Mouse (Mus musculus) embryo, embryonic 9.5 days (tissue): ENCODE measurements around the gene Zfp330.

Experiments
- DNase-seq: peaks from one replicate; pipeline ENCODE4 v3.0.0-alpha.2; 2017; ENCODE audit errors: extremely low spot score

Gene Zfp330

DNA sequence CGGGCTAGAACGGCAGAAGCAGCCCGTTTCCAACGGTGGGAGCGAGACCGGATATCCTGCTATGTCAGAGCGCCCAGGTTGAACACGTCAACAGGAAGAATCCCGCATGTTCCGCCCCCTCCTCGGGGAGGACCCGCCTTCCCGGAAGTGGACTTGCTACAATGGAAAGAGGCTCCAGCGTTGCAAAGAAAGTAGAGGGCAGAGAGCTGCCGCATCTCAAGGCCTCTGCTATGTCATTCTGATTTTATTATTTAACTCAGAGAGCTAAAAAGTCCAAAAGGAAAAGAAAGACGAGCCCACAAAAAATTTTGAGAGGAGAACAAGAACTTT, at the start of gene Zfp330:
Gene Zfp330, minus strand, starts transcription at position 68 of the 330 bp plus-strand sequence.
- DNase-seq: peak; percentile 89

DNA sequence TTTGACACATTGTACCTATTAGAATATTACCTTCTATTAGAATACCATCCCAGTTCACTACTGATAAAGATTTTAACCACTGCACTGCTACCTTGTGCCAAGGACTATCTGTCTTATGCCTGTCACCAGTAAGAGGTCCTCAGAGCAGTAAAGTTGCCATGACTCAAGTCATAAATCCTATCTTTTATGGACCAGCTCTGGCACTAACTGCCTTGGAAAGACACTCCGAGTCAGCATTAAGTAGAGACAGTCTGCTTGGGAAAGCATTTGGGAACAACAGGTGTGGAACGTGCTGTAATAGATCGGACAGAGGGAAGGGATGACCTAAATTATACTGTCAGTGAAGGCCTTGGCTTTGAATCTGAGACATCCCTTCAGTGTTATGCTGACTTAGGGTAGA, 4.0 kb upstream of the Zfp330 start:
- DNase-seq: no peak

DNA sequence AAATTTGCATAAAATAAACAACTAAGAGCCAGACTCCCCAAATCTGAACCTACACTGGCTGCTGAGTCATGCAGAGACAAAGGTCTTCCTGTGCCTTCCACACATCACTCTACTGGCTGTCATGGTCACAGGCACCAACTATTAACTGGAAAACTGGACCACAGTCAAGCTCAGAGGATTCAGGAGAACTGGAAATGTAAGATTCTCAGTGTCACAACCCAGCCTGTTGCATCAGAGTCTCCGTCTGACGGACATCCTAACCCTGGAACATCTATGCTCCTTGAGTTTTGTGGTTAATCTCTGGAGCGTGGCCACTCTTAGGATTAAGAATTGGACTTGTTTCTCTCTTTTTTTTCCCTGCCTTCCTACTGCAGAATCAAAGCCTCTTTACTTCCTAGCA, 3.4 kb upstream of the Zfp330 start:
- no peak for DNase-seq

DNA sequence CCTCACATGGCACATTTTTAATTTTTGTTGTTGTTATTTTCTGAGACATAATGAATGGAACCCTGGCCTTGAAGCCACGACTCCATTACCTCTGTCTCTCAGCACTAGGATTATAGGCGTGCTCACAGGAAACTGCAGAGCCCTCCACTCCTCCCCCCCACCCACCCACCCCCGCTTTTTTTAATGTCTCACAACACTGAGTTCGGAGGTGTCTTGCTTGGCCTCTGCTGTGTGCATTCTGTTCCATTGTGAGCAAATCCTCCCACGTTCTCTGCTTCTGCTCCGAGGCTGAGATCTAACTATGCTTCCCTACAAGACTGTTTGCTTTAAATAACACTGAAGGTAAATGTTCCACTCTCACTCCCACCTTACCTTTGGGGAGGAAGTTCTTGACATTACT, 522 bp upstream of the Zfp330 start:
- DNase-seq: no peak

DNA sequence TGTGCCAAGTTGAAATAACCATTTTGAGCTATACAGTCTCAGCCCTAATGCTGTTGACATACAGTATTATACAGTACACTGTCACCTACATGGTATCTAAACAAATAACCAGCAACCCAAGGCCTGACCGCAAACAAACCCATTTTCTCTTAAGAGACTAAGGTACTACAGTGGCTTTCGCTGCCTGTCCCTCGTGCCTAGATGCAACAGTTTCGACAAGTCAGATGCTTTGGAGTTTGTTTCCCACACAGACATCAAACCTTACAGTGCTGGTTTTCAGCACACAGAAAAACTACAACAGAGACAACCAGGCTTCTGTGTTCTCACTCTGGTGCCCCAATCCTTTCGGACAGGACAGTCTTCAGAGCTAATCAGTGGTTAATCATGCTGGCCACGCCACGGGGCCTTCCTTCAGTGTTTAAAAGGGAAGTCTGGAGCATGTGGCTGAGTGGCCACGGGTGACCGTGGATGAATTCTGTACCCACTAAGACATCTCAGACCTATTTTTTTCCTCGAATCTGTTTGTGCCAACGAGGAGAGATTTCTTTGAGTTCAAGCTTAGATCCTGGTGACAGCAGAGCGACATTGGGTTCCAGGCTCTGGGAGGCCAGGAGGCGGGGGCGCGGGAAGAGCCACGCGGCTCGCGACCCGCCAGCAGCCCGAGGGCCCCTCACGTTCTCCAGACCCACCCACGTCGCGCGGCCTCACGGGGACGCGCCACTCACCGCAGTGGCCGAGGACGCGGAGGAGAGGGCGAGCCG, 448 bp downstream of the Zfp330 start:
- peak; percentile 14 for DNase-seq

DNA sequence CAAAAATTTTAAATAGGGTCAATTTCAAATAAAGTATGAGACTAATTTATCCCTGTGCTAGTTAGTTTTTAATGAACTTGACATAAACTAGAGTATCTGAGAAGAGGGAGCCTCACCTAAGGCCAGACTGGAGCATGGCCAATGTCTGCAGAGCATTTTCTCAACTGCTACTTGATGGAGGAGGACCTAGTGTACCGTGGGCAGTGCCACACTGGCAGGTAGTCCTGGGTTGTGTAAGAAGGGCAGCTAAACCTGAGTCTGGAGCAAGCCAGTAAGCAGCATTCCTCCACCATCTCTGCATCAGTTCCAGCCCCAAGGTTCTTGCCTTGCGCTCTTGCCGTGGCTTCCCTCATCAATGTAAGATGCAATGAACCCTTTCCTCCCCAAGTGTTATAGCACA, 3.1 kb downstream of the Zfp330 start:
- DNase-seq: no peak

DNA sequence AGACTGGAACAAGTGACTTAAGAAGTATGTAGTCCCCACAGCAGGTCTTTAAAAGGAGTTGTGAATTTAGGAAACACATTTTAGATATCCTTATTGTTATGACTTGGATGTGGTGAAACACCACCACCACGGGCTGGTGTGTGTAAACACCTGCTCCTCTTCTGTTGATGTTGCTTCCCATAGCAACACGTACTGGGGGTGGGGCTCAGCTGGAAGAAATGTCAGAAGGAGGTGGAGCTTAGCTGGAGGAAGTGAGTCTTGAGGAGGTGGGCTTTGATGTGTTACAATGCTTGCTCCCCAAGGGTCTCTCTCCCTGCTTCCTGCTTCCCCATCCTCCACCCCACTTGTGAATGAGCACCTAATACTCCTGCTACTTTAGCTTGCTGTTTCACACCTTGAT, 14.9 kb downstream of the Zfp330 start:
- no peak for DNase-seq

DNA sequence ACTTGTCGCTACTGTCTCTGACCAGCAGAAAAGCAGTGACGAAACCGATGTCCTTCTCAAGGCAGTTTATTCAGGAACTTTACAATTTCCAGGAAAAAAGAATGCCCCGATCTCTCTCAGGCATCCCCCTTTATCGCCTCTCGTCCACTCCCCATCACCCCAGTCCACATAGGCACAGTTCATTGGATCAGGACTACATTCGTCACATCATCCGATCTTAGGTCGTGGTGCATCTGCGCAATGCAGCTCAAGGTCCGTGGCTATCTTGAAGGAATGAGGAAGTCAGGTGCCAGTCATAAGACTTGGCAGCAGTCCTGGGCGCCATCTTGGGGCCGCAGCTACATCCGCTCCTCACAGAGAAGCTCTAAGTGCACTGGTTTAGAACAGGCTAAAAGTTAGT, 19.0 kb downstream of the Zfp330 start:
- DNase-seq: no peak

DNA sequence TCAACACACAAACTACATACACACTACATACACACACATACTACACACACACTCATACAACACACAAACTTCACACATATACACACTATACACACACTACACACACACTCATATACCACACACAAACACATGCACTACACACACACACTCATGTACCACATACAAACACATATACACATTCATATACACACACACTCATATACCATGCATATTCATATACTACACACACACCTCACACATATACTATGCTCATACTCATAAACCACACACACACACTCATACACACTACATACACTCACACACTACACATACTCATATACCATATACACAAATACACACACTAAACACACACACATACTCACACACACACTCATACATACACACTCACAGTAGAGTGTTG, 27.3 kb downstream of the Zfp330 start:
- no peak for DNase-seq

DNA sequence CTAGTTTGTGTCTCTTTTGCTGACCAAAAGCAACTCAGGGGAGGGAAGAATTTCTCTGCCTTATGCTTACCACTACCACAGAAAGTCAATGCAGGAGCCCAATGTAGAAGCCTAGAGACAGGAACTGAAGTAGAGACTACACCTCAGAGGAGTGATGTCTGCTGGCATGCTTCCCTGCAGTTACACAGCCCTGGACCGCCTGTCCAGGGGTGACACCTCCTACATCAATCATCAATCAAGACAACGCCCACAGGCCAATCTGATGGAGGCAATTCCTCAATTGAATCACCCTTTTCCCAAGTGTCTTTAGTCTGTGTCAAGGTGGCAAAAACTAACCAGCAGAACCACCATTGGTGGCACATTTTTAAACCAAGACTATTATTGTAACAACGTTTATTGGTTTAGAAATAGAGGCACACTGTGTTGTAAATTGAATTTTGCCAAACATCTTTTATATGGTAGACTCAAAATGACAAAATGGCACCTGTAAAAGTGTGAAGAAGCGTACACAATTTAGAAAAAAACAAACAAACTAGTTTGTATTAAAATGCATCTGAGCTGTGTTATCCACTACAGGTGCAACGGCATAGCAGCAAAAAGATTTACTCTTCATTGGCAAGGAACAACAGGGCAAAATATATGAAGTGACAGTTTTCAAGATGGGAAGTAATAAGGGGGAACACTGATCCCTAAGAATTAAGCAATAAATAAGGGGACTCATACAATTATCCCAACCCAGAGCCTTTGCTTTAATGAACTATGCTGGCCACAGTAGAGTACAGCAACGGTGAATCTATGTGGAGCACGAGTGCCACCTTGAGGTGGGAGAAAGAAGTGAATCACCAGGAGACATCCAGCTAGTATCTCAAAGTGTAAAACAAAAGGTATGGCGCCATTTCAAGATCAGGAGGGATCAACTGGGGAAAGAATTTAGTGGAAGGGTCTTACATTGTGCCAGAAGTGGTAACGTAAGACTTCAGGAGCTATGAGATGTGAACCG, 29.8 kb downstream of the Zfp330 start:
- DNase-seq: peak; percentile 56
